Comparison of ENCODE assay signal across 20 mouse cellular contexts in genomic region chr6:129304180-129304579, GRCm38 (mm10). TPM values are rescaled to one million over a fixed set of nuclear protein-coding genes. Genes with fewer than 3 reads are reported as not detected.
"Had no signal": no experiment of that assay in that cellular context is flagged by ENCODE, and none has a peak within 500 bp of the region (broad histone marks: within the 10 kb centered on the region; RNA-seq: fewer than 3 reads in every experiment).

No protein-coding gene starts in this region.

- H3K4me1 ChIP-seq: liver, embryonic 15.5 days; lung, embryonic 15.5 days; midbrain, embryonic 10.5 days; midbrain, embryonic 12.5 days; neural tube, embryonic 12.5 days; stomach, embryonic 15.5 days had no signal

- H3K9me3 ChIP-seq: liver, embryonic 15.5 days; lung, embryonic 15.5 days; midbrain, embryonic 10.5 days; midbrain, embryonic 12.5 days; neural tube, embryonic 12.5 days; stomach, embryonic 15.5 days had no signal

- H3K4me2 ChIP-seq: liver, embryonic 15.5 days; lung, embryonic 15.5 days; midbrain, embryonic 12.5 days; neural tube, embryonic 12.5 days; stomach, embryonic 15.5 days had no signal

- H3K4me3 ChIP-seq: liver, embryonic 15.5 days; lung, embryonic 15.5 days; midbrain, embryonic 10.5 days; midbrain, embryonic 12.5 days; myocyte; neural tube, embryonic 12.5 days; stomach, embryonic 15.5 days had no signal

- H3K27me3 ChIP-seq: liver, embryonic 15.5 days; lung, embryonic 15.5 days; midbrain, embryonic 12.5 days; neural tube, embryonic 12.5 days; stomach, embryonic 15.5 days had no signal

- H3K9ac ChIP-seq: liver, embryonic 15.5 days; liver, postnatal 0 days; lung, embryonic 15.5 days; midbrain, embryonic 12.5 days; neural tube, embryonic 12.5 days; stomach, embryonic 15.5 days had no signal

- ATAC-seq: liver, postnatal 0 days; lung, postnatal 0 days; midbrain, embryonic 16.5 days had no signal

- DNase-seq: liver, postnatal 0 days; lung, adult 2 months; lung, postnatal 4 days; midbrain, embryonic 14.5 days; right cerebral cortex, postnatal 14 days; thymus, postnatal 25 days; thymus, postnatal 4 days had no signal

- H3K27ac ChIP-seq: liver, embryonic 15.5 days; lung, embryonic 15.5 days; midbrain, embryonic 10.5 days; midbrain, embryonic 12.5 days; neural tube, embryonic 12.5 days; stomach, embryonic 15.5 days; stomach, postnatal 0 days had no signal

- H3K36me3 ChIP-seq: liver, embryonic 15.5 days; lung, embryonic 15.5 days; midbrain, embryonic 10.5 days; midbrain, embryonic 12.5 days; neural tube, embryonic 12.5 days; stomach, embryonic 15.5 days had no signal

RNA-seq across cellular contexts. Expression of gene 4922502D21Rik, which starts 27.4 kb away (rescaled TPM):
- polyA plus RNA-seq: liver, embryonic 15.5 days; liver, postnatal 0 days; lung, adult 2 months; lung, embryonic 15.5 days; lung, postnatal 0 days; midbrain, embryonic 10.5 days; midbrain, embryonic 12.5 days; midbrain, embryonic 14.5 days; midbrain, embryonic 16.5 days; myocyte; neural tube, embryonic 12.5 days; neural tube, embryonic 14.5 days; spleen, adult 2 months; stomach, embryonic 15.5 days; stomach, postnatal 0 days had no signal

RNA-seq across cellular contexts. Expression of gene Cd69, which starts 28.9 kb away (rescaled TPM):
- polyA plus RNA-seq: midbrain, embryonic 12.5 days; midbrain, embryonic 16.5 days; neural tube, embryonic 12.5 days; neural tube, embryonic 14.5 days; testis, adult 2 months had no signal

RNA-seq across cellular contexts. Expression of gene Clec12a, which starts 38.3 kb away (rescaled TPM):
- polyA plus RNA-seq: myocyte had no signal
